Mouse (Mus musculus) adrenal gland, adult (tissue): ENCODE measurements at regions not wholly inside any gene's neighbourhood (a gene's known extent, or its start where the extent isn't known, plus 50 kb on each side); places are given as distances from the start of the nearest gene placed in this dataset.

Experiments used
- DNase-seq, 2 experiments: peaks; one replicate each; pipeline ENCODE4 v3.0.0; 2022 to 2023; ENCODE audit warnings: low spot score in 1 of 2; ENCODE audit not compliant: inconsistent age in 2 of 2

DNA sequence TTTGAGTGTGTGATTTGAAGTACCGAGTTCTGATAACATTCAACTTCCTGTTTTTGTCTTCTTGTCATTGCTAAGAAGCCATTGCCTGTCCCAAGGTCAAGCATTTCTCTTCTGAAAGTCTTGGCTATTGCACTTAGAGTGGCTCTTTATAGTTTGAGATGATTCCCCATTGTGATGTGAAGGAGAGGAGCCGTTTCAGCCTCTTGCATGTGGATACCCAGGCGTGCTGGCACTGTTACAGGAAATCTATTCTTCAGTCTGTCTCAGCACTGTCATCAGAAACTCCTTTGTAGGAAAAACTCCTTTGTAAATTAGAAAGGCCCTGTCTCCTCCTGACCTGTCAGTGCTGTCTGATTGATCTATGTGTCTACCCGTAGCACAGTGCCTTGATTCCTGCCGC is 114.3 kb upstream of the Frmd6 start:
- peak in 1 of 2 experiments; percentile 60 for DNase-seq

GRCm38 (mm10) chr12:70712322-70713024 is 112.8 kb upstream of the Frmd6 start:
- peak in 1 of 2 experiments; percentile 45 for DNase-seq

GRCm38 (mm10) chr12:70713499-70714280 is 111.6 kb upstream of the Frmd6 start:
- peak; percentile 80 to 93 for DNase-seq

- DNase-seq: peak; percentile 84 to 91
These were observed 111.0 kb upstream of the Frmd6 start for GRCm38 (mm10) chr12:70714281-70714679.

GRCm38 (mm10) chr12:70715836-70716235 is 109.5 kb upstream of the Frmd6 start:
- no peak for DNase-seq

DNA sequence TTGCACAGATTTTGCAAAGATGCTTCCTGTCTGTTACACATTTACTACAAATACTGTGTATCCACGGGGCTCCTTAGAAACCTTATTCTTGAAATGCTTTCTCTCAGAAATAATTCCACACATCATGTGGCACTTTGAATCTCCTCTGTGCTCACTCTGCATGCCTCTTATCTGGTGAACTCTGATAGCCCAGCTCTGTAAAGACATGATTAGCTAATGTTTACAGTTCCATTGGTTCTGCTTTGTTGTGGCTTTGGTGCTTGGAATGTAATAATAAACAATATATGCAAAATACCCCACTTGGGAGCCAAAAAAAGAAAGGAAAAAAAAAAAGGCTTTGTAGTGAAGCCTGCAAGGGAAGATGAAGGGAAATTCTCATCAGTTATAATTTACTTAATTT is 106.7 kb upstream of the Frmd6 start:
- DNase-seq: no peak

DNA sequence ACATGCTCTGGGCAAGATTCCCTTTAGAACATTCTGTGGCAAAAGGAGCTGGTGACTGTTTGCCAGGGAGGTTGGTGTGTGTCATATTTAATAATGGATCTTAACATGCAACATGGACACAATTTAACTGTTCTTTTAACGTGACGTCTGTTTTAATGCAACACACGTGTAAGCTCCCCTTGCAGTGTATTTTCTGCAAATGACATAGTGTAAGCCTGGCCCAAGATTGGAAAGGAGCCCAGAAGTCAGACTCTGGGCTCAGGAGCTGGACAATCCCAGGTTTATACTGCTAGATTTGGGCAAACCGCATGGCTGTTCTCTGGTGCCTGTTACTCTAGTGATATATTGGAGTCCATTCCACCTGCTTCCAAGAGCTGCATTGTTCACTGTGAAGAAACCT is 106.1 kb upstream of the Frmd6 start:
- DNase-seq: peak in 1 of 2 experiments; percentile 69

DNA sequence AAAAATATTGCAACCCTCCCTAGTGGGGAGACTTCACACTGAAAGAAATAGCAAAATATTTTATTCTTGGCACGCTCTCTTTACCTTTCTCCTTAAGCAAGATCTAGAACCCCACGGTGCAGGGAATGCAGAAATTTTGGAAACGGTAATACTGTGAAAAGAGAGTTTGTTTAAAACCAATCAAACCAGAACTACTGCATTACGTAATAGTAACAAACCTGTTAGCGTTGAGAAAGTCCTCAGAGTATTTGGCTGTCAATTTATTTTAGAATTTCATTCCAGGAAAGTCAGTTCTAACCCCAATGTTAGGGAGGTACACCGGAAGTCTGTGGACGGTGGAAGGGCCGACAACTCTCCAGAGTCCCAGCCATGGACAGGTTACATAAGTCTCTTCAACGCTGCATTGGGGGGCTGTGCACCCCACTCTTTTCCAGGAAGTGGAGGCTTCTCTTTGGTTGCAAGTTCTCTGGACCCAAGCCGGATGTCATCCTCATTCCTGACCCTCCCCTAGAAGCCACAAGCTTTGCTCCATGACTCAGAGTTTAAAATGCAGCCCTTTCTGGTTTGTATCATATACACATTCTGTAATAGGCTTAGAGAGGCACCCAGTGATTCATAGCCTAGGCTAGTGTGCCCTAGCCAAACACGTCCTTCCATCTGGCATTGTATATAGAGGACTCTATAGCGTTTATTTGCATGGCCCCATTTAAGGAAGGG is 105.0 kb upstream of the Frmd6 start:
- no peak for DNase-seq

- peak; percentile 72 to 84 for DNase-seq
These were observed 100.0 kb upstream of the Frmd6 start for GRCm38 (mm10) chr12:70725326-70725725.

DNA sequence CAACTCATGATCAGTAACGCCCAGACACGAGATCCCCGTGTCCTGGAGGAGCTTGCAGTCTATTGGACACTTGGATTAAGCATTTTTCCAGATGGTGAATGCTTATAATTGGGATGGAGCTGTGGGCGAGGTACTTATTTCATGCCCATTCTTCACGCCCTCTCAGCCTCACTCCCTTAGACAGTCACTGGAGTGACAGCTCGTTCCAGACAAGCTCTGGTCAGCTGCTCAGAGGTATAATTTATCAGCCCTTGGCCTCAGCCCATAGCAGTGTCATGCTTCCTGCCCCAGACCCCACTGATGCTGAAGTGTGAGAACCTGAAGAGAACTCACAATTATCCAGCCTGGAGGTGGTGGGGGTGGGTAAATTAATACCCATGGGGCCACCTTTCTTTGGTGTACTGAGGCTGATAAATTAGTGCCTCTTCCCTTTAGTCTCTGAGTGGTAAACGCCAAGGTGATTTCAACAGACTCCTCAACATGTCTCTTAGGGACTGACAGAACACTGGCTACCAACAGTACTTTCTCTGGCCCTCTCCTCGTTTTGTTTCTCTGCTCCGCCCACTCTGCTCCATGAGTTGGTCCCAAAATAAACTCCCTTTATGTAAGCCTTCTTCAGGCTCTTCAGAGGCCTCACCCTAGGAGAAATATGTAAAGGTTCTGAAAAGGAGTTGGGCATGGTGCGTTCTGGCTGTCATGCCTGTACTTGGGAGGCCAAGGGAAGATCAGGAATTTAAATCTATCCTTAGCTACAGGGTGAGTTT is 97.6 kb upstream of the Frmd6 start:
- DNase-seq: no peak

GRCm38 (mm10) chr12:70728407-70728806 is 96.9 kb upstream of the Frmd6 start:
- DNase-seq: no peak

GRCm38 (mm10) chr12:70729961-70730360 is 95.4 kb upstream of the Frmd6 start:
- DNase-seq: peak in 1 of 2 experiments; percentile 82

DNA sequence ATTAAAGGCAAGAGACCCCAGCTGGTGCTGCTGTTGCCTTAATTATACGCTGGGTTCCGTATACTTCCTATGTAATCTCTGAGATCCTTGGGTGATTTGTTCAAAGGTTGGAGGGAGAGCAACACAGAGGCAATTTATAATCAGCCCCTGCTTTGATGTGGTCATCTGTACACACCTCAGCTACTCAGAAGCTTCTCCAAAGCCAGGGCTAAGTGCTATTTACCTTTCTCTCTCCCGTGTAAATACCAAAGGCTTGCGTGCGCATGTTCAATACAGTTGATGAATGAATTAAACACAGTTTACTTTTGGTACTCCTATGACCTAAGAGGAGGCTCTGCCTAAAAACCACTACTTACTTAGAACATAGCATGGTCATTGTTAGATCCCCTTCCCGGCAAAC is 93.8 kb upstream of the Frmd6 start:
- DNase-seq: no peak

GRCm38 (mm10) chr12:70732591-70732990 is 92.7 kb upstream of the Frmd6 start:
- DNase-seq: peak in 1 of 2 experiments; percentile 76

- no peak for DNase-seq
These were observed 86.8 kb upstream of the Frmd6 start for GRCm38 (mm10) chr12:70738554-70738953.

DNA sequence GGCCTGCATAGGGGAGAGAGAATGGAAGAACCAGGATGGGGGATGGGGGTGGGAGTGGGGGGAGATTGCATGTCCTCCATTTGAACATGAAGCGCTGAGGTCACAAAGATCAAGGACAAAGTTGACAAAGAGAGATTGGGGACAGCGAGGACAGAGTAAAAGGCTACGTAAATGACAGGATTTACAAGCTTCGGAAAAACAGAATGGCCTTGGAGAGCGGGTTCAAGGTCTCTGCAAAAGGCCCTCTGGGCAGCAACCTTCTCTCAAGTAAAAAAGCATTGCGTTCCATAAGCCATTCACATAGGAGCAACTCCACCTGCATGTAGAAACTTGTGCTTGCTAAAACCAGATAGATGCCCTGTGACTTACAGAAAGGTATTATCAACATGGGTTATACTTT is 86.0 kb upstream of the Frmd6 start:
- peak; percentile 72 to 83 for DNase-seq

DNA sequence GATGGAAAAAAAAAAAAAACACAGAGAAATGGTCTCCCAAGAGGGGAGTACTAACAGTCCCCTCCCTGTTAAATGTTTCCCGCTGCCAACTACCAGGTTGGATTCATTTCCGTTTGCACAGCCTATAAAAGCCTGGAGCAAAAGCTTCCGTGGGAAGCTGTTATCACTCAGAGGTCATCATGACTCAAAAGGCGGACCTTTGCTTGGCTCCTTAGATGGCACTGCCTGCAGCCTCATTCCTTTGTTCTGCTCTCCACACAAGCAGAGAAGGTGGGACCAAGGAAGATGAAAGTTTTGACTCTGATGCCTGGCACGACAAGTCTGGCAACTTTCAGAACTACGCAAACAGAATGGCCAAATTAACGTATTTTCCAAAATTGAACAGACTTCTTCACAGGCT is 85.5 kb upstream of the Frmd6 start:
- peak in 1 of 2 experiments; percentile 68 for DNase-seq

DNA sequence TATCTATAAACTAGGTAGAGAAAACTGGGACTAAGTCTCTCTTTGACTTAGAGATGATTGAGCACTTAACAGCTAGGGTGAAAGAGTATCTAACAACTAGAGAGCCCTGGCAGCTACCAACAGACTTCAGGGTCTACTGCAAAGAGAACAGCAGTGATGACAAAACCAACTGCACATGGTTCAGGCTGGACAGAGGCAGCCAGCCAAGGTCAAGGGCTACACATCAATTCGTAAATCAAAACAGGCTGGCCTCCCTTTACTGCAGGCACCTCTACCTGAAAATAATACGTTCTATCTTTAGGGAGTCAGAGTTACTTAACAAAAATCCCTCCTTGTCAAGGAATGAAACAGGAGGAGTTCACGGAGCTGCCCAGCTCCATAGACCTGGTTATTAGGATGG is 82.5 kb upstream of the Frmd6 start:
- peak; percentile 73 to 85 for DNase-seq

DNA sequence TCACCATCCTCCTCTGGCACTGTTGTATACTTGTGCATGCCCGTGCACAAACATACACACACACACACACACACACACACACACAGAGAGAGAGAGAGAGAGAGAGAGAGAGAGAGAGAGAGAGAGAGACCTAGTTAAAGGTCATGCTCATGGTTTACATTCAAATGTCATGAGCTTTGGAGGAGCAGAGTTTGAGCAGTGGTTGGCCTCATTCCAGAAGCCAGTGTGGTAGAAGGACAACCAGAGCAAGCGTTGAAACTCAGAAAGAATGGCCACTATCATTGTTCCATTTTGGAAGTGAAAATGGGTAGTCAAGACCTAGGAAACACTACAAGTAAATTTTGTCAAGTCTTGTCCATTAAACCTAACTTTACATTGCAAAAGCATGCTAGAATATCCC is 79.6 kb upstream of the Frmd6 start:
- DNase-seq: peak; percentile 51 to 78

DNA sequence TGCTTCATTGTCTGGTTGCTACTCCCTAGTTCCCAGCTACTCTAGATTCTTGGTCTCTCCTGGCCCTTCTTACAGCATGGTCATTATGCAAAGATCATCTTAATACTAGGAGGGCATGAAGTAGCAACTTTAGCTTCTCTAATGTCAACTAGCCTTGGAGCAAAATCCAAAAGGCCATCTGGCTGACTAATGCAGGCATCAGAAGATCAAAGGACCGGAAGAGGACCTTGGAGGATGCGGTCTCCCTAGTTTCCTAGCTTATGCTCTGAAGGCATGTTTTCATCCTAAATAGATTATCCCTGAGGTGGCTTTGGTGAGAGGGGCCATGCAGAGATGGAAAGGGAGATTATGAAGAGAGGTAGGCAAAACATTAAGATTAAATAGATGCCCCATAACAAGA is 75.7 kb upstream of the Frmd6 start:
- DNase-seq: peak; percentile 76 to 89
